Mouse (Mus musculus): ENCODE data around the gene Cpm.

DNA sequence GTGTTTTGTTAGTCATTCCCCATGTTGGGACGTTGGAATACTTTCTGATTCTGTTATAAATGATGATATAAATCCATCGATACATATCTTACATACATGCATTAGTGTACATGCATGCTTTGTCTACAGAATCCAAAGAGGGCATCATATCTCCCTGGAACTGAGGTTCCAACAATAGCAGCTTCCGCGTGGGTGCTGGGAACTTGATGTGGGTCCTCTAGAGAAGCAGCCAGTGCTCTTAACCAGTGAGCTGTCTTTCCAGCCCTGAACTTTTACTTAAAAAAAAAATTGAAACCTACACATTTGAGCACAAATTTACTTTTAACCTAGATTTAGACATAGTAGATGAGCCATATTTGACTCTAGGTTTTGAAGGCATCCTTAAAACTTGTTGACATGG lies 3.1 kb downstream of the Cpm start:
- no peak for TF ChIP-seq CTCF (IDR thresholded peaks at IDR 0.05; ENCODE audit: extremely low read depth, insufficient read depth, low read length)
- no peak for TF ChIP-seq POLR2A (IDR thresholded peaks at IDR 0.05; ENCODE audit: extremely low read depth, insufficient read depth, low read length)
